Mouse (Mus musculus) neural tube, embryonic 15.5 days (tissue): ENCODE measurements at regions not wholly inside any gene's neighbourhood (a gene's known extent, or its start where the extent isn't known, plus 50 kb on each side); places are given as distances from the start of the nearest gene placed in this dataset.

Experiments used
- ATAC-seq: fragments of 200-750 bp; cut with Nextera tagmentation; 2 replicates; pipeline ENCODE4 v1.8.0; 2017; ENCODE audit warnings: mild to moderate bottlenecking, moderate TSS enrichment, moderate library complexity; ENCODE audit not compliant: low FRiP score
- H3K27ac ChIP-seq: fragments of 300-500 bp; sonication (generic); replicated peaks from 2 replicates; pipeline ENCODE4 v1.5.1; 2015; ENCODE audit warnings: mild to moderate bottlenecking, inconsistent platforms
- H3K27me3 ChIP-seq: fragments of 300-500 bp; sonication (generic); replicated peaks from 2 replicates; pipeline ENCODE4 v1.6.1; 2015; ENCODE audit warnings: inconsistent platforms
- H3K36me3 ChIP-seq: fragments of 300-500 bp; sonication (generic); 2 replicates; pipeline ENCODE4 v1.6.1; 2015; ENCODE audit warnings: inconsistent platforms
- H3K4me1 ChIP-seq: fragments of 300-500 bp; sonication (generic); 2 replicates; pipeline ENCODE4 v1.6.1; 2015; ENCODE audit warnings: inconsistent platforms
- H3K4me2 ChIP-seq: fragments of 300-500 bp; sonication (generic); 2 replicates; pipeline ENCODE4 v1.6.1; 2015; ENCODE audit warnings: inconsistent platforms, mild to moderate bottlenecking, moderate library complexity
- H3K4me3 ChIP-seq: fragments of 300-500 bp; sonication (generic); replicated peaks from 2 replicates; pipeline ENCODE4 v1.5.1; 2015; ENCODE audit warnings: mild to moderate bottlenecking, inconsistent platforms
- H3K9ac ChIP-seq: fragments of 300-500 bp; sonication (generic); replicated peaks from 2 replicates; pipeline ENCODE4 v1.6.1; 2015; ENCODE audit warnings: mild to moderate bottlenecking, inconsistent platforms
- H3K9me3 ChIP-seq: fragments of 300-500 bp; sonication (generic); replicated peaks from 2 replicates; pipeline ENCODE4 v1.6.1; 2016; ENCODE audit warnings: inconsistent platforms
- WGBS: fragments of 180-500 bp; shearing (Covaris S2); methylation state at CpG from one replicate; pipeline ENCODE4 v1.1.7; 2015; ENCODE audit warnings: mixed read lengths; 5-methylcytosine and 5-hydroxymethylcytosine counted together

DNA sequence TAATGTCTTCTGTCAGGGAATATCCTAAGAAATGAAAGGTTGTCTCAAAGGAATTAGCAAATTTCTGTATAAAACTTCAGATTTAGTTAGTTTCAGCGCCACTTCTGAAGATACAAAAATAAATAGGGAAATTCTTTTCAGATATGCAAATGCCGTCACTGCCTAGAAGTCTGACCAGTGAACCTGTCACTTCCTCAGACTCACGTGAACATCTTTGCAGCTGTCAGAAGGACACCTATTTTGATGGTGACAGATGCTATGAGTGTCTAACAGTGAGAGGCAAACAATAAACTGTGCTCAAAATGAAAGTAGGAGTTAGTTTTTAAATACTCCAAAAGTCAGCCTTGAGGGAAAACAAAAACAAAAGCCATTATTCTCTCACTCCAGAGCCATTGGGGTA, 57.5 kb upstream of the Igf1r start:
- ATAC-seq = no peak
- Histone ChIP-seq H3K4me1 (no peaks in the 10 kb centered on the region), H3K4me3 (no peak overlapping the region), H3K27me3 (no peaks in the 10 kb centered on the region), H3K4me2 (no peak overlapping the region), H3K27ac (no peak overlapping the region), H3K9me3 (no peaks in the 10 kb centered on the region), H3K36me3 (no peaks in the 10 kb centered on the region), H3K9ac (no peak overlapping the region)
- 90% methylated on average over 3 of the region's 3 CpGs for WGBS

- H3K9ac ChIP-seq = no peak overlapping the region
- no peaks in the 10 kb centered on the region for H3K9me3 ChIP-seq
- no peaks in the 10 kb centered on the region for H3K27me3 ChIP-seq
- H3K4me2 ChIP-seq = no peak overlapping the region
- H3K27ac ChIP-seq = no peak overlapping the region
- H3K4me1 ChIP-seq = no peaks in the 10 kb centered on the region
- no peak overlapping the region for H3K4me3 ChIP-seq
- 63% methylated on average over 3 of the region's 3 CpGs for WGBS
- H3K36me3 ChIP-seq = no peaks in the 10 kb centered on the region
- no peak for ATAC-seq
These were observed 59.7 kb upstream of the Igf1r start for GRCm38 (mm10) chr7:67892917-67893316.

- no peaks in the 10 kb centered on the region for H3K27me3 ChIP-seq
- 87% methylated on average over 6 of the region's 6 CpGs for WGBS
- no peak overlapping the region for H3K27ac ChIP-seq
- no peaks in the 10 kb centered on the region for H3K9me3 ChIP-seq
- H3K4me1 ChIP-seq = no peaks in the 10 kb centered on the region
- no peaks in the 10 kb centered on the region for H3K36me3 ChIP-seq
- H3K4me2 ChIP-seq = no peak overlapping the region
- no peak for ATAC-seq
- H3K4me3 ChIP-seq = no peak overlapping the region
- H3K9ac ChIP-seq = no peak overlapping the region
These were observed 69.6 kb upstream of the Igf1r start for GRCm38 (mm10) chr7:67883040-67883439.

DNA sequence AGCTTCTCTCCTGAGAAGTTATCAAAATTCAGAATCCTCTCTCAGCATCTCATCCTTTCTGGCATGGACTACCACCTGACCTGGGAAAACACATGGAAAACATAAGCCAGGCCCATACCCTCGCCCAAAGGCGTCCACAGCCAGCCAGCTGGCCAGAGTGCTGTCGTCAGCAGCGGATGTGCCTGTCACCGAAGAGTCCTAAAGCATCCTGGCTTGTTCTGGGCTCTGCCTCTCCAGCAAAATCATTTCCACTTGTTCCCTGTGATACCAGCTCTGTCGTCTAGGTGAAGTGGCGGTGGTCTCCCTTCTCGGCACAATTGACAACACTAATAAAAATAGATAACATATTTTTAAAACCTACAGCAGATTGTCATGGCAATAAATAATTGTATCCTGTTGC, 70.0 kb upstream of the Igf1r start:
- WGBS = 77% methylated on average over 8 of the region's 8 CpGs
- Histone ChIP-seq H3K36me3 (no peaks in the 10 kb centered on the region), H3K27ac (no peak overlapping the region), H3K4me2 (no peak overlapping the region), H3K4me3 (no peak overlapping the region), H3K9me3 (no peaks in the 10 kb centered on the region), H3K4me1 (no peaks in the 10 kb centered on the region), H3K9ac (no peak overlapping the region), H3K27me3 (no peaks in the 10 kb centered on the region)
- ATAC-seq = no peak

DNA sequence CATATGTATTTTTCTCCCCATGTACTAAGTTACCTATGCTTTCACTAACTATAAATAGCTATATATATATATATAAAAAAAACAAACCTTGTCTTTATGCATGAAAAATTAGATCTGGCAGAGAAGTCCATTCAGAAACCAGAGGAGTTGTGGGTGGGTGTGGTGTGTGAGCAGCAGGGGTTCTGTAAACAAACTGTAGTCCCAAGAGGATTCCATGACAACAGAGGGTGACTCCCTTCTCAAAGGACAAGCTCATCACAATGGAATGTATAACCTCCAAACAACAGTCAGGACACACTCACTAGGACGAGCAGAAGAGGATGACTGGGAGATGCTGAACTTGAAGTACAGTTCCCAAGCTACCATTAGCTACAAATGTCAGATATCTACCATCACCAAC, 74.4 kb upstream of the Igf1r start:
- Histone ChIP-seq H3K27me3 (no peaks in the 10 kb centered on the region), H3K4me2 (no peak overlapping the region), H3K9me3 (no peaks in the 10 kb centered on the region), H3K36me3 (no peaks in the 10 kb centered on the region), H3K27ac (no peak overlapping the region), H3K4me3 (no peak overlapping the region), H3K9ac (no peak overlapping the region), H3K4me1 (no peaks in the 10 kb centered on the region)
- ATAC-seq = no peak
- WGBS = 33% methylated on average over 1 of the region's 1 CpGs

DNA sequence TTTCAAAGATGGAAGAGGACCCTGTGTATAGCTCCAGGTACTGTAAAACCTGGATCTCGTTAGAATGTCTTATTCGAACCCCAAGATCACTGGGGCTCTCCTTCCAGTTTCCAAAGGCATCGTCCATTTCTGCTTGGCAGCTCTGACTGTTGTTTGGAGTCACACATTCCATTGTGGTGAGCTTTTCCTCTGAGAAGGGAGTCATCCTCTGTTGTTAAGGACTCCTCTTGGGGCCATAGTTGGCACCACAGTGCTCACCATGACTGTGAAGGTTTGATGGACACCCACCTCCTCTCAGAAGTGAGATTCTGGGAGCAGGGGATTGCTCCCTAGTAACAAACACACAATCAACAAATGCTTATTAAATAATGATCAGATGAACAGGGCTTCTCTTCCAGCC, 75.0 kb upstream of the Igf1r start:
- Histone ChIP-seq H3K4me2 (no peak overlapping the region), H3K4me1 (no peaks in the 10 kb centered on the region), H3K27ac (no peak overlapping the region), H3K9me3 (no peaks in the 10 kb centered on the region), H3K27me3 (no peaks in the 10 kb centered on the region), H3K9ac (no peak overlapping the region), H3K4me3 (no peak overlapping the region), H3K36me3 (no peaks in the 10 kb centered on the region)
- no peak for ATAC-seq
- 86% methylated on average over 3 of the region's 3 CpGs for WGBS

DNA sequence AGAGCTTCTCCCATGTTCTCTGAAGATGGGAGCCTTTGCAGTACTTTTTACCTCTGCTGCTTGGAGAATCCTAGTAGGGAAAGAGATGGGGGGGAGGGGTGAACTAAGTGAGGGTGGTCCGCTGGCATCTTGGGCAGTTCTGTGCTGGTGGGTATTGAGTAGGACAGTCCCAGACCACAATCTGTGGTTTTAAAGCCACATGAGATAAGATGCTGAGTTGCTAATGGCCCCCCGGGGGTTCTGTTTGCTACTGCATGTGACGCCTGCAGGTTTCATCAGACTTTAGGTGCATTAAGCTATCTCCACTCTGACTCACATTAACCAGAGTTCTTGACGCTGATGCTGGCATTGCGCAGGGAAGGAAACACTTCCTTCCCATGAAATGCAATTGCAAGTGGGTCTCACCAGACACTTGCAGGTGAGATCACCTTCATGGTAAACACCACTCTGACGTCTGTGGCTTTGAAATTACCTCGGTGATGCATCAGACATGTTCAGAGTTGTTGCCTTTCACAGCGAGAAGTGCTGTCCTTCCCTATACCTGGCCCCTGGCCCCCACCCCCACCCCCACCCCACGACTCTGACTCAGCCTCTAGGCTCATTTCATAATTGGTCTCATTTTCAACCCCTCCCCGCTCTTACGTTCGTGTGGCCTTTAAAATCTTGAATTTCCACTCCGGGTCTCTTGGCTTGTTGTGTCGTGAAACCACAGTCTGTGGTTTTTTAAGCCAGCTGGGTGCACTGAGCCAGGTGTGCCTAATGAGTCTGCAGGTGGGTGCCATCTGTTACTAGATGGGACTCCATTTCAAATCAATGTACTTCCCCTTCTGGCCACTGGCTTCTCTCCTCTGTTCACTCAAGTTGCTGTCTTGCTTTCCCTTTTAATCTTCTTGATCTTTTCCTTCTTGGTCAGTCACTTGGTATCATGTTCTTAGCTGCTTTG, 94.8 kb upstream of the Synm start:
- WGBS = 72% methylated on average over 14 of the region's 14 CpGs
- Histone ChIP-seq H3K4me2 (no peak overlapping the region), H3K27ac (no peak overlapping the region), H3K9ac (no peak overlapping the region), H3K4me3 (no peak overlapping the region), H3K27me3 (no peaks in the 10 kb centered on the region), H3K9me3 (no peaks in the 10 kb centered on the region), H3K36me3 (no peaks in the 10 kb centered on the region), H3K4me1 (peaks cover 4% of the 10 kb centered on the region)
- no peak for ATAC-seq

GRCm38 (mm10) chr7:67852859-67853258, 93.3 kb upstream of the Synm start:
- peaks cover 15% of the 10 kb centered on the region for H3K4me1 ChIP-seq
- H3K4me2 ChIP-seq = no peak overlapping the region
- no peak for ATAC-seq
- WGBS = 98% methylated on average over 3 of the region's 3 CpGs
- H3K9ac ChIP-seq = no peak overlapping the region
- H3K27me3 ChIP-seq = no peaks in the 10 kb centered on the region
- H3K4me3 ChIP-seq = no peak overlapping the region
- no peak overlapping the region for H3K27ac ChIP-seq
- no peaks in the 10 kb centered on the region for H3K36me3 ChIP-seq
- no peaks in the 10 kb centered on the region for H3K9me3 ChIP-seq

- H3K9me3 ChIP-seq = no peaks in the 10 kb centered on the region
- peak; percentile 54 for ATAC-seq
- 8% methylated on average over 7 of the region's 7 CpGs for WGBS
- peak overlapping the region; percentile 51 for H3K4me3 ChIP-seq
- no peaks in the 10 kb centered on the region for H3K36me3 ChIP-seq
- H3K4me1 ChIP-seq = peaks cover 26% of the 10 kb centered on the region
- H3K27me3 ChIP-seq = no peaks in the 10 kb centered on the region
- H3K4me2 ChIP-seq = peak overlapping the region; percentile 69
- peak overlapping the region; percentile 57 for H3K9ac ChIP-seq
- H3K27ac ChIP-seq = peak overlapping the region; percentile 73
These were observed 89.9 kb upstream of the Synm start for GRCm38 (mm10) chr7:67849509-67849862.

DNA sequence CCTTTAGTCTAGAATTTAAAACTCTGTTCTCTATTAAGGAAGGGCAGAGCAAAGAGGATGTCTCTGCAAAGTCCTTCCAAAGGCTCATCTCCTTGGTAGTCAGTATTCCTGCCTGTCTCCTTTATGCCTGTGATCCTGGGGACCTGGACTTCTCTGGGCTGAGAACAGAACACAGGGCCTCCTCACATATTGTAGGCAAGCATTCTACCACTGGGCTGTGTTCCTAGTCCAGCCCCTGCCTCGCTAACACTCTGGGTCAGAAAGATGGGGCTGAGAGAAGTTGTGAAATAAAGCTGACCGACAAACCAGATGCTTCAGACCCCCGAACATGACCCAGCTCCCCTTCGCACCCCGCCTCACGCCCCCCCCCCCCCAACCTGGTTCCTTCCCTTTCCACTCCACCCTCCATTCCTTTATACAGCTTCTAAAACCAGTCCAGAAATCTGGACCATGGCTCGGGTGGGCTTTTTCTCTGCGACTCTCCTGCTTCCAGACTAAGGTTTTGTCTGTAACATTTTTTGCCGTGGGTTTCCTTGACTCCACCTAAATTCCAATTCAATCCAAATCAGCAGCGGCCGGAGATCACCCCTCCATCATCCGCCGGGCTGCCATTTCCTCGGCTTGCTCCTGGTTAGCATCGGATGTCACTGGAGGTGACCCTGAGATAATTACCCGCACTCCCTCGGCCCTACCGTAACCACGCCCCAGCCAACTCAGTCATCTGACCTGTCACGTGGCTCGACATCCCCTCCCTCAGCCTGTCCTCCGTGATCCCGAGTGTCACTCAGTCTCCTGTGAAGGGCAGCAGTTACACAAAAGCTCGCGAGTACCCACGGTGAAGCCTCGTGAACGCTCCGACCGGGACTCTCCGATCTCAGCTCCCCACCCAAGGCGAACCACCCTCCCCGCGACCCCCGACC, 89.3 kb upstream of the Synm start:
- Histone ChIP-seq H3K4me1 (peaks cover 26% of the 10 kb centered on the region), H3K4me2 (peak overlapping the region; percentile 69), H3K27ac (peak overlapping the region; percentile 73), H3K4me3 (peak overlapping the region; percentile 51), H3K9me3 (no peaks in the 10 kb centered on the region), H3K9ac (peak overlapping the region; percentile 57), H3K27me3 (no peaks in the 10 kb centered on the region), H3K36me3 (no peaks in the 10 kb centered on the region)
- WGBS = 2% methylated on average over 35 of the region's 35 CpGs
- ATAC-seq = peak; percentile 96

GRCm38 (mm10) chr7:67846796-67847195, 87.3 kb upstream of the Synm start:
- Histone ChIP-seq H3K4me2 (0 out of 2 replicates have a peak overlapping the region, but pooled peaks have one; percentile 15), H3K36me3 (no peaks in the 10 kb centered on the region), H3K4me3 (no peak overlapping the region), H3K27me3 (no peaks in the 10 kb centered on the region), H3K9ac (no peak overlapping the region), H3K4me1 (peaks cover 26% of the 10 kb centered on the region), H3K27ac (no peak overlapping the region), H3K9me3 (no peaks in the 10 kb centered on the region)
- no peak for ATAC-seq
- 19% methylated on average over 8 of the region's 8 CpGs for WGBS

DNA sequence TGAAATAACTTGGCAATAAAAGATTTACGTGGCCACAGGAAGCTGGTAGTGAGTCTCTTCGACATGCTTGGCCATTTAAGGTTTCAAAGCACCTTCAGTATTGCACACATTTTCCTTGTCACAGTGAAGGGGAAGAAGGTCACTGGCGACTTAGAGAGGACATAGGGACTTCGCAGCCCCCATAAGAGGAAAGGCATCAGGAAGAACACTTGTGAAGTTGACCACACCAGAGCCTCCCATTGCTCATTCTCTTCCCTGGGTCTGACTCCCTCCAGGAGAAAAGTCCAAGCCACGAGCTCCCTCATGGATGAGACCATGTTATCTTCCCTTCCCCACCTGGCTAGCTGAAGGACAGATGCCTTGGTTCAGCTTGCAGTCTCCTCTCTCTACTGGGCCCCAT, 77.4 kb upstream of the Synm start:
- Histone ChIP-seq H3K9me3 (no peaks in the 10 kb centered on the region), H3K27ac (no peak overlapping the region), H3K4me3 (no peak overlapping the region), H3K4me1 (peaks cover 3% of the 10 kb centered on the region; the same call in 1 of the 2 replicates), H3K9ac (no peak overlapping the region), H3K36me3 (no peaks in the 10 kb centered on the region), H3K4me2 (no peak overlapping the region), H3K27me3 (no peaks in the 10 kb centered on the region)
- ATAC-seq = no peak
- 88% methylated on average over 5 of the region's 5 CpGs for WGBS
